Mouse (Mus musculus) MEL (cell line): ENCODE data around the gene 3110021N24Rik. TPM values are rescaled to one million over a fixed set of nuclear protein-coding genes. Genes with fewer than 3 reads are reported as not detected.

Source experiments
- DNase-seq: peaks from one replicate; pipeline ENCODE4 v3.0.0; 2011; ENCODE audit warnings: low read depth, low spot score
- H3K27ac ChIP-seq: 2 replicates; pipeline ENCODE4 v1.5.1; 2012; ENCODE audit warnings: low read depth, mild to moderate bottlenecking, control low read depth, low read length, moderate library complexity; ENCODE audit not compliant: control insufficient read depth
- H3K27me3 ChIP-seq, 2 experiments: fragments of 150-350 bp in 1 of 2; sonication (generic) in 1 of 2; 2 replicates each; pipeline ENCODE4 v1.6.1; 2012; ENCODE audit warnings: low read length in 2 of 2, mild to moderate bottlenecking in 2 of 2, improper control_type of control experiment in 1 of 2, moderate library complexity in 1 of 2; ENCODE audit not compliant: insufficient read depth in 2 of 2, control insufficient read depth in 1 of 2
- H3K36me3 ChIP-seq, 2 experiments: 2 replicates each; pipeline ENCODE4 v1.6.1; 2012 to 2014; ENCODE audit warnings: low read length in 2 of 2, improper control_type of control experiment in 1 of 2, inconsistent platforms in 1 of 2, mild to moderate bottlenecking in 1 of 2; ENCODE audit not compliant: insufficient read depth in 2 of 2, control insufficient read depth in 1 of 2
- H3K4me1 ChIP-seq, 2 experiments: fragments of 150-350 bp in 1 of 2; sonication (generic) in 1 of 2; 2 replicates each; pipeline ENCODE4 v1.6.1; 2012; ENCODE audit warnings: low read length in 2 of 2, improper control_type of control experiment in 1 of 2, mild to moderate bottlenecking in 1 of 2; ENCODE audit not compliant: insufficient read depth in 2 of 2, control insufficient read depth in 1 of 2
- H3K4me3 ChIP-seq, 2 experiments: fragments of 150-350 bp in 1 of 2; sonication (generic) in 1 of 2; 2 replicates each; pipeline ENCODE4 v1.5.1; 2012; ENCODE audit warnings: low read depth in 2 of 2, low read length in 2 of 2, mild to moderate bottlenecking in 2 of 2, moderate library complexity in 2 of 2, control low read depth in 1 of 2, improper control_type of control experiment in 1 of 2; ENCODE audit not compliant: control insufficient read depth in 1 of 2, insufficient read depth in 1 of 2
- H3K79me2 ChIP-seq: 2 replicates; pipeline ENCODE4 v1.6.1; 2012; ENCODE audit warnings: mild to moderate bottlenecking, low read length, moderate library complexity; ENCODE audit not compliant: control insufficient read depth, poor library complexity, insufficient read depth
- H3K9ac ChIP-seq: 2 replicates; pipeline ENCODE4 v1.6.1; 2012; ENCODE audit warnings: low read depth, mild to moderate bottlenecking, control low read depth, low read length, moderate library complexity; ENCODE audit not compliant: control insufficient read depth, poor library complexity, severe bottlenecking
- H3K9me3 ChIP-seq: fragments of 150-350 bp; sonication (generic); replicated peaks from 2 replicates; pipeline ENCODE4 v1.6.1; 2012; ENCODE audit warnings: mild to moderate bottlenecking, low read length, improper control_type of control experiment, moderate library complexity; ENCODE audit not compliant: insufficient read depth
- BHLHE40 ChIP-seq: IDR thresholded peaks from 2 replicates; pipeline ENCODE4 v1.6.1; 2012; ENCODE audit warnings: low read depth, mild to moderate bottlenecking, inconsistent platforms, low read length, improper control_type of control experiment, borderline replicate concordance
- CHD1 ChIP-seq: IDR thresholded peaks from 2 replicates; pipeline ENCODE4 v1.6.1; 2012; ENCODE audit warnings: low read depth, mild to moderate bottlenecking, inconsistent platforms, low read length, improper control_type of control experiment
- CHD2 ChIP-seq: IDR thresholded peaks from 2 replicates; pipeline ENCODE4 v1.6.1; 2011; ENCODE audit warnings: low read length, improper control_type of control experiment
- CTCF ChIP-seq, 3 experiments: IDR thresholded peaks in 2 of 3; conservative IDR thresholded peaks in 1 of 3; 2 replicates each; pipeline ENCODE4 v1.5.1; 2011 to 2012; ENCODE audit warnings: low read length in 3 of 3, low read depth in 2 of 3, mild to moderate bottlenecking in 2 of 3, improper control_type of control experiment in 1 of 3, inconsistent platforms in 1 of 3, mixed read lengths in 1 of 3, moderate library complexity in 1 of 3; ENCODE audit not compliant: control insufficient read depth in 1 of 3, insufficient read depth in 1 of 3, poor library complexity in 1 of 3, severe bottlenecking in 1 of 3
- EP300 ChIP-seq, 2 experiments: IDR thresholded peaks; 2 replicates each; pipeline ENCODE4 v1.6.1; 2011; ENCODE audit warnings: improper control_type of control experiment in 2 of 2, low read length in 2 of 2, low read depth in 1 of 2, mild to moderate bottlenecking in 1 of 2
- JUND ChIP-seq: IDR thresholded peaks from 2 replicates; pipeline ENCODE4 v1.6.1; 2011; ENCODE audit warnings: low read depth, mild to moderate bottlenecking, improper control_type of control experiment, low read length
- MEF2A ChIP-seq: IDR thresholded peaks from 2 replicates; pipeline ENCODE4 v1.6.1; 2014; ENCODE audit warnings: low read depth, mild to moderate bottlenecking, inconsistent platforms, low read length, improper control_type of control experiment; ENCODE audit not compliant: poor library complexity, insufficient replicate concordance, severe bottlenecking; ENCODE audit errors: extremely low read depth
- MYB ChIP-seq: IDR thresholded peaks from 2 replicates; pipeline ENCODE4 v1.6.1; 2011; ENCODE audit warnings: mild to moderate bottlenecking, low read depth, low read length, improper control_type of control experiment
- MYC ChIP-seq: IDR thresholded peaks from 2 replicates; pipeline ENCODE4 v1.6.1; 2011; ENCODE audit warnings: low read depth, mild to moderate bottlenecking, low read length, improper control_type of control experiment, moderate library complexity
- NELFE ChIP-seq: IDR thresholded peaks from 2 replicates; pipeline ENCODE4 v1.6.1; 2011; ENCODE audit warnings: low read depth, low read length, improper control_type of control experiment
- NRF1 ChIP-seq: IDR thresholded peaks from 2 replicates; pipeline ENCODE4 v1.6.1; 2014; ENCODE audit warnings: low read depth, mild to moderate bottlenecking, inconsistent platforms, low read length, improper control_type of control experiment, moderate library complexity; ENCODE audit not compliant: poor library complexity, insufficient read depth, severe bottlenecking
- POLR2A ChIP-seq, 2 experiments: IDR thresholded peaks; 2 replicates each; pipeline ENCODE4 v1.6.1; 2011 to 2012; ENCODE audit warnings: low read length in 2 of 2, mild to moderate bottlenecking in 2 of 2, control low read depth in 1 of 2, improper control_type of control experiment in 1 of 2, low read depth in 1 of 2, moderate library complexity in 1 of 2; ENCODE audit not compliant: control insufficient read depth in 1 of 2, insufficient read depth in 1 of 2, poor library complexity in 1 of 2
- RAD21 ChIP-seq: IDR thresholded peaks from 2 replicates; pipeline ENCODE4 v1.6.1; 2011; ENCODE audit warnings: mild to moderate bottlenecking, low read depth, low read length, improper control_type of control experiment
- RCOR1 ChIP-seq: IDR thresholded peaks from 2 replicates; pipeline ENCODE4 v1.6.1; 2012; ENCODE audit warnings: low read depth, mild to moderate bottlenecking, inconsistent platforms, low read length, improper control_type of control experiment
- SIN3A ChIP-seq: IDR thresholded peaks from 2 replicates; pipeline ENCODE4 v1.6.1; 2012; ENCODE audit warnings: low read length, improper control_type of control experiment, inconsistent platforms
- SMC3 ChIP-seq: IDR thresholded peaks from 2 replicates; pipeline ENCODE4 v1.6.1; 2011; ENCODE audit warnings: low read depth, low read length, improper control_type of control experiment
- TAL1 ChIP-seq: IDR thresholded peaks from 2 replicates; pipeline ENCODE4 v1.6.1; 2012; ENCODE audit warnings: mild to moderate bottlenecking, inconsistent platforms, low read length, moderate library complexity, mixed read lengths
- TBP ChIP-seq: IDR thresholded peaks from 2 replicates; pipeline ENCODE4 v1.8.0; 2011; ENCODE audit warnings: low read depth, low read length, improper control_type of control experiment
- TCF12 ChIP-seq: IDR thresholded peaks from 2 replicates; pipeline ENCODE4 v1.6.1; 2014; ENCODE audit warnings: low read depth, mild to moderate bottlenecking, inconsistent platforms, low read length, improper control_type of control experiment, moderate library complexity
- USF2 ChIP-seq, 2 experiments: IDR thresholded peaks; 2 replicates each; pipeline ENCODE4 v1.6.1; 2011 to 2012; ENCODE audit warnings: improper control_type of control experiment in 2 of 2, low read length in 2 of 2, borderline replicate concordance in 1 of 2, inconsistent platforms in 1 of 2, low read depth in 1 of 2, mild to moderate bottlenecking in 1 of 2; ENCODE audit not compliant: insufficient read depth in 1 of 2
- ZC3H11A ChIP-seq: IDR thresholded peaks from 2 replicates; pipeline ENCODE4 v1.6.1; 2012; ENCODE audit warnings: low read depth, mild to moderate bottlenecking, inconsistent platforms, low read length, improper control_type of control experiment
- ZNF384 ChIP-seq: IDR thresholded peaks from 2 replicates; pipeline ENCODE4 v1.6.1; 2012; ENCODE audit warnings: low read depth, mild to moderate bottlenecking, inconsistent platforms, low read length, improper control_type of control experiment
- polyA plus RNA-seq, 2 experiments: library from polyadenylated mRNA; stranded (reverse) in 1 of 2; unstranded in 1 of 2; fragments of >175 nt in 1 of 2; fragments of >200 nt in 1 of 2; gene quantifications; 2 replicates each; pipeline versions ENCODE4 v1.2.1 to v1.2.4; 2012; ENCODE audit warnings: low replicate concordance in 2 of 2, low read depth in 1 of 2; ENCODE audit not compliant: insufficient read length in 2 of 2, insufficient read depth in 1 of 2, missing spikeins in 1 of 2
- total RNA-seq: library from RNA; depleted of rRNA; stranded (reverse); fragments of 300-350 nt; gene quantifications from 2 replicates; pipeline ENCODE4 v1.2.3, GENCODE M21; 2012; rRNA removed

3110021N24Rik gene
- total and polyA plus RNA-seq, 3 experiments: not detected

DNA sequence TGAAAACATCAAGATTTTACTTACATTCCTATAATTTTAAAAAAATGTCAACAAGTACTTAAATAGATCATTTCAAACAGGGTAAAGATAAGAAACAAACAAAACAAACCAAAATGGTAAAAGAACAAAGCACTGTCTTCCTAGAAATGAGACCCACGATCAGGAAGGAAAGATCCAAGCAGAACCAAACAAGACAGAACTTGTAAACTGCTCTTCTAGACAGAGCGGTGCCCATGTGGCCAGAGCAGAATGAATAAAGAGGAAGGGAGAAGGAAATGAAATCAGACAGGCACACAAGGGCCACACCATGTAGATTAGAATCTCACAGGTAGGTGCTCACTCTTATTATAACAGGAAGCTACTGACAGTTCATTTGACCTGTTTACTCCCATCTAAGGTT lies 107.2 kb downstream of the 3110021N24Rik start:
- peaks cover 3% of the 10 kb centered on the region for H3K79me2 ChIP-seq
- H3K4me3 ChIP-seq: no peak overlapping the region
- no peak overlapping the region for H3K27ac ChIP-seq
- H3K4me1 ChIP-seq: peaks cover 1 to 7% of the 10 kb centered on the region in 2 experiments; a peak in 3 of 4 replicates
- TF ChIP-seq EP300 (IDR thresholded peaks at IDR 0.05; ENCODE audit: low read depth in 1 of 2, low read length in 2 of 2) (no peak), NRF1 (no peak), SMC3 (no peak), ZNF384 (no peak), JUND (no peak), RAD21 (no peak), BHLHE40 (no peak)
- no peak overlapping the region for H3K9ac ChIP-seq
- no peaks in the 10 kb centered on the region for H3K9me3 ChIP-seq
- peaks cover 13 to 32% of the 10 kb centered on the region in 2 experiments for H3K36me3 ChIP-seq
- no peak for DNase-seq
- H3K27me3 ChIP-seq: no peaks in the 10 kb centered on the region

DNA sequence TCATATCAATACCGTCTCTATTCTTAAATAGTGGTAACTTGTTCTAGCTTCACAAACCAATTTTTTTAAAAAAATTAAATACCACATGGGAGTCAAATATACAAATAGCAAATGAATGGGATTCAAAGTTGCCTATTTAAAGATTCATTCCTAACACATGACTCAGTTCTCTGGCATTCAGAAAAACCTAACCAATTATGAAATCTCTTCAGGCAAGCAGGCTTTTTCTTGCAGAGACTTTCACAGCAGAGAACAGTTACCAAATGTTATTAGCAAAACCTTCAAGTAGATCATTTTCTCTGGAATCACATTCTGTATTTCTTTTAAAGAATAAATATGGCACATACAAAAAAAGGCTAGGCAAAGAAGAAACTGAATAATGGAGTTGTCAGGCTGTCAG lies 111.2 kb downstream of the 3110021N24Rik start:
- Histone ChIP-seq H3K9ac (no peak overlapping the region), H3K36me3 (peaks cover 12 to 20% of the 10 kb centered on the region in 2 experiments), H3K4me1 (peaks cover 5 to 9% of the 10 kb centered on the region in 2 experiments), H3K4me3 (no peak overlapping the region), H3K27me3 (no peaks in the 10 kb centered on the region), H3K27ac (no peak overlapping the region), H3K9me3 (no peaks in the 10 kb centered on the region), H3K79me2 (peaks cover 23% of the 10 kb centered on the region)
- no peak for TF ChIP-seq POLR2A (IDR thresholded peaks at IDR 0.05; ENCODE audit: control insufficient read depth in 1 of 2, insufficient read depth in 1 of 2, low read depth in 1 of 2, low read length in 2 of 2, poor library complexity in 1 of 2)
- TF ChIP-seq SMC3: no peak
- TF ChIP-seq TAL1: no peak
- TF ChIP-seq NELFE: no peak
- no peak for TF ChIP-seq RCOR1
- no peak for TF ChIP-seq MYB
- TF ChIP-seq CHD1: no peak
- TF ChIP-seq SIN3A: no peak
- TF ChIP-seq TCF12: no peak
- no peak for TF ChIP-seq ZNF384
- TF ChIP-seq TBP: no peak
- no peak for TF ChIP-seq EP300 (IDR thresholded peaks at IDR 0.05; ENCODE audit: low read depth in 1 of 2, low read length in 2 of 2)
- TF ChIP-seq MYC: no peak
- no peak for TF ChIP-seq CTCF (IDR thresholded peaks at IDR 0.05 in 2 of 3, conservative IDR thresholded peaks at IDR 0.05 in 1 of 3; ENCODE audit: control insufficient read depth in 1 of 3, insufficient read depth in 1 of 3, low read depth in 2 of 3, low read length in 3 of 3, poor library complexity in 1 of 3, severe bottlenecking in 1 of 3)
- TF ChIP-seq CHD2: no peak
- TF ChIP-seq USF2 (IDR thresholded peaks at IDR 0.05; ENCODE audit: borderline replicate concordance in 1 of 2, insufficient read depth in 1 of 2, low read depth in 1 of 2, low read length in 2 of 2): no peak
- no peak for TF ChIP-seq ZC3H11A
- no peak for TF ChIP-seq MEF2A
- no peak for TF ChIP-seq BHLHE40
- no peak for DNase-seq

Other genes starting within 250 kb of the 3110021N24Rik start
- gene Prpf38a, start 140.3 kb upstream of the 3110021N24Rik start, total RNA-seq: 56.2 and 71.8 TPM in 2 replicates
- gene Prpf38a, start 140.3 kb upstream of the 3110021N24Rik start, polyA plus RNA-seq: 10 to 100 TPM in 1 of 2 experiments, not detected in 1; 66.8 TPM
- 22.2 and 24.4 TPM in 2 replicates for gene Orc1, start 140.2 kb upstream of the 3110021N24Rik start, total RNA-seq
- 10 to 100 TPM in 1 of 2 experiments, not detected in 1; 26.8 TPM for gene Orc1, start 140.2 kb upstream of the 3110021N24Rik start, polyA plus RNA-seq
- gene Cc2d1b, start 99.7 kb upstream of the 3110021N24Rik start, total RNA-seq: 35.6 and 37.0 TPM in 2 replicates
- gene Cc2d1b, start 99.7 kb upstream of the 3110021N24Rik start, polyA plus RNA-seq: 10 to 100 TPM in 1 of 2 experiments, not detected in 1; 50.3 TPM
- not detected in 2 replicates for gene Zfyve9, start 61.1 kb downstream of the 3110021N24Rik start, total RNA-seq
- gene Zfyve9, start 61.1 kb downstream of the 3110021N24Rik start, polyA plus RNA-seq: under 1 TPM in 1 of 2 experiments, not detected in 1; 0.14 TPM
- gene Btf3l4, start 114.0 kb downstream of the 3110021N24Rik start, total RNA-seq: 24.4 and 24.5 TPM in 2 replicates
- gene Btf3l4, start 114.0 kb downstream of the 3110021N24Rik start, polyA plus RNA-seq: 10 to 100 TPM in 1 of 2 experiments, not detected in 1; 43.8 TPM
- gene Txndc12, start 115.0 kb downstream of the 3110021N24Rik start, total RNA-seq: 14.9 and 19.5 TPM in 2 replicates
- 100 to 1,000 TPM in 1 of 2 experiments, 10 to 100 TPM in 1; 47.4 to 145 TPM for gene Txndc12, start 115.0 kb downstream of the 3110021N24Rik start, polyA plus RNA-seq
- 47.2 and 65.3 TPM in 2 replicates for gene Kti12, start 128.1 kb downstream of the 3110021N24Rik start, total RNA-seq
- 10 to 100 TPM in 1 of 2 experiments, not detected in 1; 90.5 TPM for gene Kti12, start 128.1 kb downstream of the 3110021N24Rik start, polyA plus RNA-seq
- 6.8 and 11.6 TPM in 2 replicates for gene A730015C16Rik, start 129.0 kb downstream of the 3110021N24Rik start, total RNA-seq
- under 1 TPM in 1 of 2 experiments, not detected in 1; 0.56 TPM for gene A730015C16Rik, start 129.0 kb downstream of the 3110021N24Rik start, polyA plus RNA-seq
- gene Rab3b, start 159.4 kb downstream of the 3110021N24Rik start, total RNA-seq: not detected in 2 replicates
- gene Rab3b, start 159.4 kb downstream of the 3110021N24Rik start, polyA plus RNA-seq: under 1 TPM in 1 of 2 experiments, not detected in 1; 0.11 TPM